Mouse (Mus musculus) c-Kit-positive CD71-negative TER-119-negative erythroid progenitor cells, embryonic 14.5 days (primary cell): ENCODE data around the gene Abl1.
"Not testable (repeated sequence)": the region's sequence is repeated elsewhere in the genome, so short reads cannot be mapped to it uniquely, and the experiment has no call there.

ENCODE experiments used
- DNase-seq: peaks from one replicate; pipeline ENCODE4 v3.0.0-alpha.2; 2013; ENCODE audit warnings: low read depth

Gene Abl1

DNA sequence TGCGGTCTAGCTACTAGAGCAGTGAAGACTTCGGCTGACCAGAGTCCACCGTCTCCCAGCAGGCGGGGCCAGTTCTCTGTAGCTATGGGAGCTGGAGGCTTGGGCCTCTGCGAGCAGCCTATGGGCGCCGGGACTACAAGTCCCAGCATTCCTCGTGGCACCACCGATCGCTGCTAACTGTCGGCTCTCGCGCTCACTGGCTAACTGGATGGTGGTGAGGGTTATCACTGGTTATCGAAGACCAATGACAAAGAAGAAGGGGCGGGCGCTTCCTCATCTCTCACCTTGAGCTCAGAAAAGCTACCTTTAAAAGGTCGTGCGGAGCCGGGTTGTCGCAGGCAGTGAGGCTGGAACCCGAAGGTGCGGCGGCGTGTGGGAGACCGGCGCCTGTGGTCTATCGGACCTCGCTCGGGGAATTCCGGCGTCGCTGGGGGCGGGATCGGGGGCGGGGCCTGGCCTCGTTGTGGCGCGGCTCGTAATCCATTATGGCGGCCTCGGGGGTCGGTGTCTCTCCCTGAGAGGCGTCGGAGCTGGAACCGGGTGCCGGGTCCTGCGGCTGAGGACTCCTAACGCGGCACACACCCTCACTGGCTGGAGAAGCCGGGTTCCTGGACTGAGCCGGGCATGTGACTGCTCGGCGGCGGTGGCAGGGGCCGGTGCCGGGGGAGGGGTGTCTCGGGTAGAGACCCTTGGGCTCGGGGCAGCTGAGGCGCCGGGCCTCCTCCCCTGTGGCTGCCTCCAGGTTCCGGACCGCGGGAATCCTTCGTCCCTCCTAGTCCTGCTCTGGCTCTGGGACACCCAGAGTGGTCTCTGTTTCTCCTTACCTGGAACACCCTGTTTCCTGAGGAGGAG lies at the start of gene Abl1:
Gene Abl1 (plus strand): TSS at position 303 of the 852 bp plus-strand sequence.
- peak; percentile 88 for DNase-seq

- no peak for DNase-seq
Observed at GRCm38 (mm10) chr2:31638581-31639465, 49.4 kb upstream of the Abl1 start.

DNA sequence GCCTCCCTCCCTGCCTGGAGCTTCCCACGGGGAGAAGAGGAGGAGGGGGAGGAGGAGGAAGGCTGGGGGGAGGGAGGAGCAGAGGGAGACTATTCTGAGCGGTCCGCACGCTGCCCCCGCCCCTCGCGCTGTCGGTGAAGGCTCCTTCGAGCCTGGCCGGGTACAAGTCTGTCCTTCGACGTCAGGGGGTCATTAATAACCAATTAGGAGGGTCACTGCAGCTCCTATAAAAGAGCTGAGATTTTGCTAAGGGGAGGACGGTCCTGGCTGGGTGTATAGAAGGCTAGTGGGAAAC lies 48.8 kb upstream of the Abl1 start:
- no peak for DNase-seq

GRCm38 (mm10) chr2:31639901-31640608 lies 48.1 kb upstream of the Abl1 start, which contains the start of gene Prdm12:
Gene Prdm12 (plus strand): TSS chr2:31640037.
- DNase-seq, result no peak

GRCm38 (mm10) chr2:31640609-31641507 lies 47.3 kb upstream of the Abl1 start:
- DNase-seq, result no peak

DNA sequence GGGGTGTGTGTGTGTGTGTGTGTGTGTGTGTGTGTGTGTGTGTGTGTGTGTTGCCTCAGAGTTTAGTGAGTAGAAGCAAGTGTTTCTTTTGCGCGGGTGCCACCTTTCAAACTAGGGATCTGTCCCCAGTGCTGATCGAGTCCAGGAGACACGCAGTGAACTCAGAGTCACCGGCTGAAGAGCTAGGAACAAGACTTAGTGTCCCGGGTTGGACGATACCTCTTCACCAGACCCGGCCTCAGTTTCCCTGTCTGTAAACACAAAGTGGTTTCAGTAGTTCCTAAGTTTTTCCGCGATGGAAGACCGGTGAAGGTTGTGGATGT lies 46.7 kb upstream of the Abl1 start:
- DNase-seq, result no peak

DNA sequence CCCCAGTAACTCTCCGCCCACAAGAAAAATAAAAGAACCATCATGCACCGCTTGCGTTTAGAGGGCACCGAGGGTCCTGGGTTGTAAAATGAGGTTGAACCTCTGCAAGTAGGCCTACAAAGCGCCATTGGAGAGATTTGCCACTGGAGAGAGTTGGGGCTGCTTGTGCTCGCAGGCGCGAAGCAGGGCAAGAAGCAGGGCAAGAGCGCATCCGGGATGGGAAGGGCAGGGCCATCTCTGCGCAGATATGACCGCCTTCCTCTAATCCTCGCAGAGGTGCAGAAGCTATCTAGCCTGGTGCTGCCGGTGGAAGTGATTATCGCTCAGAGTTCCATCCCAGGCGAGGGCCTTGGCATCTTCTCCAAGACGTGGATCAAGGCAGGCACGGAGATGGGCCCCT lies 46.2 kb upstream of the Abl1 start:
- no peak for DNase-seq

- DNase-seq, result no peak
Observed at GRCm38 (mm10) chr2:31653971-31654853, 34.0 kb upstream of the Abl1 start.

GRCm38 (mm10) chr2:31654854-31655559 lies 33.2 kb upstream of the Abl1 start:
- no peak for DNase-seq

DNA sequence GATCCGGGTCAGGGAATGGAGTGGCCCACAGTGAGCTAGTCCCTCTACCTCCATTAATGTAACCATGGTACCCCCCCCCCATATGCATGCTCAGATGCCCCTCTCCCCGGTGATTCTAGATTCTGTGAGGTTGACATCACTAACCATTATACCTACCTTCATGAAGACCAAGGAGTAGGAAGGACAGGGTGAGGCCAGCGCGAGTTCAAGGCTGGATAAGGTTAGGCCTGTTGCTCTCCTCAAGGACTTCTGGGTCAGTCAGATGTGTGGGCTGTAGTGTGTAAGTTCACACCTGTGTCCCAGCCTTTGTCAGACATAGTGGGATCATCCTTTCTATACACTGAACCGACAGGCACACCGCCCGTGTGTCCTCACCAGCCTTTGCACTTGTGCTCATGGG lies 31.8 kb upstream of the Abl1 start:
- no peak for DNase-seq

- no peak for DNase-seq
Observed at GRCm38 (mm10) chr2:31662939-31663803, 25.0 kb upstream of the Abl1 start.

DNA sequence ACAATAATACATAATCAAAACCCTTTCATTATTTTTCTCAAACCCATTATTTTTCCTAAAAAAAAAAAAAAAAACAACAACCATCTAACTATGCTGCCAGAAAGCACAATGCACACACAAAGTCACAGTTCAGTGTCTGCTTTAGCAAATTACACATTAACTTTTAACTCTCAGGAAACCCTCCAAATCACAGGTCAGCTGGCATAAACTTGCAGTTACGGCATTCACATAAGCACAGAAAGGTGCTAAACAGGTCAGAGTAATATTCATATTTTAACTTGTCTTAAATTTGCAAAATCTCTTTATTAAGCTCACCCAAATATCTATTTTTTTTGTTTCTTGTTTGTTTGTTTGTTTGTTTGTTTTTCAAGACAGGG lies 24.4 kb upstream of the Abl1 start:
- DNase-seq, result no peak

GRCm38 (mm10) chr2:31667332-31667731 lies 20.8 kb upstream of the Abl1 start:
- peak; percentile 24 for DNase-seq

- peak; percentile 95 for DNase-seq
Observed at GRCm38 (mm10) chr2:31670551-31671035, 17.6 kb upstream of the Abl1 start, which contains the start of gene Exosc2. Gene Exosc2 (plus strand): TSS chr2:31670715.

- DNase-seq, result no peak
Observed at GRCm38 (mm10) chr2:31678641-31679040, 9.5 kb upstream of the Abl1 start.

- not testable (repeated sequence) for DNase-seq
Observed at GRCm38 (mm10) chr2:31681051-31681707, 7.0 kb upstream of the Abl1 start.

- no peak for DNase-seq
Observed at GRCm38 (mm10) chr2:31681731-31682235, 6.4 kb upstream of the Abl1 start.

GRCm38 (mm10) chr2:31683666-31684065 lies 4.5 kb upstream of the Abl1 start:
- peak; percentile 56 for DNase-seq
